Mouse (Mus musculus): Measurements from ENCODE around the gene Hoxb5.

The Hoxb5 gene

GRCm38 (mm10) chr11:96303151-96304099 lies at the start of gene Hoxb5:
TSS of gene Hoxb5 (plus strand) at chr11:96303336.
- DNase-seq: peak in 1 of 2 experiments; percentile 69

GRCm38 (mm10) chr11:96254221-96254620 lies 48.9 kb upstream of the Hoxb5 start:
- DNase-seq: no peak

- no peak for DNase-seq
Observed at GRCm38 (mm10) chr11:96255111-96255995, 47.8 kb upstream of the Hoxb5 start.

- no peak for DNase-seq
Observed at GRCm38 (mm10) chr11:96255996-96256445, 47.1 kb upstream of the Hoxb5 start.

GRCm38 (mm10) chr11:96257141-96257540 lies 46.0 kb upstream of the Hoxb5 start:
- no peak for DNase-seq

GRCm38 (mm10) chr11:96259038-96259437 lies 44.1 kb upstream of the Hoxb5 start:
- no peak for DNase-seq

- DNase-seq: no peak
Observed at GRCm38 (mm10) chr11:96259511-96259910, 43.6 kb upstream of the Hoxb5 start.

GRCm38 (mm10) chr11:96260310-96260970 lies 42.7 kb upstream of the Hoxb5 start:
- no peak for DNase-seq

GRCm38 (mm10) chr11:96261323-96261890 lies 41.7 kb upstream of the Hoxb5 start:
- DNase-seq: peak in 1 of 2 experiments; percentile 63

GRCm38 (mm10) chr11:96262262-96262830 lies 40.8 kb upstream of the Hoxb5 start:
- no peak for DNase-seq

- no peak for DNase-seq
Observed at GRCm38 (mm10) chr11:96263636-96264389, 39.3 kb upstream of the Hoxb5 start.

GRCm38 (mm10) chr11:96264390-96265020 lies 38.6 kb upstream of the Hoxb5 start:
- DNase-seq: no peak

GRCm38 (mm10) chr11:96265954-96266353 lies 37.2 kb upstream of the Hoxb5 start:
- no peak for DNase-seq

GRCm38 (mm10) chr11:96267021-96267920 lies 35.9 kb upstream of the Hoxb5 start:
- no peak for DNase-seq

- no peak for DNase-seq
Observed at GRCm38 (mm10) chr11:96268031-96268745, 34.9 kb upstream of the Hoxb5 start.

- DNase-seq: no peak
Observed at GRCm38 (mm10) chr11:96269869-96270268, 33.3 kb upstream of the Hoxb5 start.

GRCm38 (mm10) chr11:96270996-96271540 lies 32.1 kb upstream of the Hoxb5 start, which contains the start of gene Hoxb9:
TSS of gene Hoxb9 (plus strand) at chr11:96271457.
- DNase-seq: no peak

- DNase-seq: no peak
Observed at GRCm38 (mm10) chr11:96271541-96272011, 31.6 kb upstream of the Hoxb5 start.

Measured in spleen, adult 18-20 months (tissue).